Mouse (Mus musculus) layer of hippocampus, adult 18-20 months (tissue): ENCODE data around the gene Arhgap6. TPM values are rescaled to one million over a fixed set of nuclear protein-coding genes. Genes with fewer than 3 reads are reported as not detected.

Experiments
- DNase-seq, 2 experiments: peaks; one replicate each; pipeline ENCODE4 v3.0.0; 2022; ENCODE audit warnings: low spot score in 2 of 2
- long read RNA-seq: library from polyadenylated mRNA; stranded (forward); transcript quantifications from one replicate; pipeline ENCODE4 v2.0.0, GENCODE M21; 2021
- total RNA-seq, 2 experiments: library from RNA; stranded (reverse); gene quantifications; 2 replicates each; pipeline ENCODE4 v1.2.3; 2021

Gene Arhgap6
- 1 to 10 TPM; 3.0 to 4.1 TPM for total RNA-seq
- long read RNA-seq, full-length matches to known transcripts: 4 of 6 reads
- long read RNA-seq, partial matches to known transcripts: 2 of 6 reads
- long read RNA-seq, other reads (novel, unspliced or antisense): 0 of 6 reads

DNA sequence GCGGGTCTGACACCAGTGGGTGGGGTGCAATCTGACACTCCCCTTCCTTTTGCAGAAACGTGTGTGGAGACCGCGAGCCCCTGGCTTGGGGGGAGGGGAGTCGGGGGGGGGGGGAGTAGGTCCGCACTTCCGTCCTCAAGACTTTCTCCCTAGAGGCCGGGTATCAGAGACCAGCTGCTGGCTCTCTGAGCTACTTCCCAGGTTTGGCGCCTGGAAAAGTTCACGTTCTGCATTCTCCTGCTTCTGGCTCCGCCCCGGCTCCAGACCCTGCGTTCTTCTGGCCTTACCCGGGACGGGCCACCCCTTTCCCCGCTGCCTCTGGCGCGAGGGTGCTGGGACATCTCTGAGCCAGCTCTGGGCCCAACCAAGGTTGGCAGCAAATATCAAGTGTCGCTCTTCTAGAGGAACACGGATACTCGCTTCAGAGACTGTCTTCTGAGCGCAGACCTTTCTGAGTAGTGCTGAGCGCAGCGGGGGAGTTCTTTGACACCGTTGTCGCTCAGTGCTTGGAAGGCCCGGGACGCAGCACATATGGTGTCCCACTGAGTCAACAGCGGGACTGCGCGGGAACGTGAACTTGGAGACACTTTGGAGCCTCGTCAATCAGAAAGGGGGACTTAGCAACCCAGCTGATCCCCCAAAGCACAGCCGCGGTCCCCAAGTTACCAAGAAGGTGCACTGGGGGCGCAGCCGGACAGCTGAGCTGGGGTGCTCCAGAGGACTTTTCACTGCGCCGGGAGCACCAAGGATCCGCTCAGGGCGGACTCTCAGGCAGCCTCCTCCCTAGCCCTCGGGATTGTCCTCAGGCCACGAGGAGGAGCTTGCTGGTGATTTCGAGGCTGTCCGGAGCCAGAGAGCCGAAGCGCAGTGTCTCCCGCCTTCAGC, at the start of gene Arhgap6:
TSS of gene Arhgap6 (plus strand) at position 126 of the 885 bp plus-strand sequence.
- no peak for DNase-seq

- DNase-seq: no peak
These were observed 47.9 kb upstream of the Arhgap6 start for GRCm38 (mm10) chrX:168747011-168747410.

GRCm38 (mm10) chrX:168795859-168796848, 1.3 kb downstream of the Arhgap6 start:
- DNase-seq: no peak

- no peak for DNase-seq
These were observed 9.8 kb downstream of the Arhgap6 start for GRCm38 (mm10) chrX:168804677-168805076.

DNA sequence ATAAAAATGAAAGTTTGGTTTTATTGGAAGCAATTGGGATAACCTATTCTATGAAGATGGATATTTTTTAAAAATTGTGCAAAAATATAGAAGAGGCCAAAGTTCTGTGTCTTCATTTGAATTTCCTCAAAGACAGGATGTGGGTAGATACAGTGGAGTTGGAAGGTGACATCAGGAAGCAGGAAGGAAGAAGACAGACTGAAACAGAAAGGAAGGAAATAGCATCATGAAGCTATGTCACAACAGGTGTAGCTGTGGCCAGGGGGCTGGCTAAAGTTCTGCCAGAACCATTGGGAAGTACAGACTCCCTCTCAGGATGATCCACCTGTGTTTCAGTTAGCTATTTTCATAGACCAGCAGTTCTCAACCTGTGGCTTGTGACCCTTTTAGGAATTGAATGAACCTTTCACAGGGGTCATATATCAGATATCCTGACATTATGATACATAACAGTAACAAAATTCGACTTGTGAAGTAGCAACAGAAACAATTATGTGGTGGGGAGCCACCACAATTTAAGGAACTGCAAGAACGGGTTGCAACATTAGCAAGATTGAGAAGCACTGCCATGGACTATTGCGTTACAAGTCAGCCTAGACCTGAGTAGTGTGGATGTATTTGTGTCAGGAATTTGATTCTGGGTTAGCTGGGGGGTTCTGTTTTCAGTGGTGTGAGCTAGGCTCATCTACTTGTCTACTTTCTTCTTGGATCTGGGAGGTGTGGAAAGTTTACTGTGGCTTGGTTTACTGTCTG, 15.8 kb downstream of the Arhgap6 start:
- no peak for DNase-seq

GRCm38 (mm10) chrX:168818858-168819257, 24.0 kb downstream of the Arhgap6 start:
- no peak for DNase-seq

DNA sequence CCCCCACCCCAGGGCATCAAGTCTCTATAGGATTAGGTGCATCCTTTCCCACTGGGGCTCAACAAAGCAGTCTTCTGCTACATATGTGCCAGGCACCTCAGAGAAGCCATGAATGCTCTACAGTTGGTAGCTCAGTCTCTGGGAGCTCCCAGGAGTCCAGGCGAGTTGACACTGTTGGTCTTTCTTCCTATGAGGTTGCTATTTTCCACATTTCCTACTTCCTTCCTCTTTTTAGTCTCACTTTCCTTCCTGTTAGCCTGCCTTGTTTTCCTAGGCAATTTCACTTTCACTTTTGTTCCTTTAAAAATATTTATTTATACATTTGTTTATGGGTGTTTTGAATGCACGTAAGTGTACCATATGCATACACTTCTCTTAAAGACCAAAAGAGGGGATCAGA, 29.3 kb downstream of the Arhgap6 start:
- no peak for DNase-seq

- DNase-seq: no peak
These were observed 37.4 kb downstream of the Arhgap6 start for GRCm38 (mm10) chrX:168832343-168832742.

- no peak for DNase-seq
These were observed 53.2 kb downstream of the Arhgap6 start for GRCm38 (mm10) chrX:168848062-168848461.

DNA sequence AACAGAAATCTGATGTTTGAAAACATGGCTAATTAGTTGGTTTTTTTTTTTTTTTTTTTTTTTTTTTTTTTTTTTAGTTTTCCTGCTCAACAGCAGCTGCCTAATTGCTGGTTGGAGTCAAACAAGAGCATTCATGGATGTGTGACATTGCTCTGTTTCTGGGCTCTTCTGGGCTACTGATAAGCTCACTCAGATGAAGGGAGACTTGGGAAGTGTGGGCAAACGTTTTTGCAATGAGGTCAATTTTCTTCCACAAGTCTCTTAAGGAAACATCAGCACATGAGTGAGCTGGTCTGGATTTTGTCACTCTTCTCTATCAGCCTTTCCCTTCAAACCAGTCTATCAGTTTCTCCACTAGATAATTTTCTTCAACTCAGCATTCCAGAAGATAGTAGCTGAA, 79.8 kb downstream of the Arhgap6 start:
- no peak for DNase-seq

DNA sequence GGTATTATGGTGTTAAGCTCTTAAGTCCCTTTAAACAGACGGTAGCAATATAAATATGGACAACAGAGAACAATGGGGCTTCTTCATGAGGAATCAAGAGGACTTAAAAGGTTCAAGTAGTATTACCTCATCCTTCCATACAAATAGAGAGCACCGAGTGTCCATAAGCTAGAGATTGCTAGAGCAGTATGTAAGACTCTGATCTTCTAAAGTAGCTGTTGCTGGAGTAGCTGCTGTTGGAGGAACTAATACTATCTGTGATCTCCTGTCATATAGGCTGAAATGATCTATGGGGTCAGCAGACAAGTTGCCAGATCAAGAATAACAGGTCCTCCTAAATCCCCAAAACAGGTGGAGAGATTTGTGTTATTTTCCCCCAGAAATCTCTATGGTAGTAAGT, 108.7 kb downstream of the Arhgap6 start:
- DNase-seq: no peak

DNA sequence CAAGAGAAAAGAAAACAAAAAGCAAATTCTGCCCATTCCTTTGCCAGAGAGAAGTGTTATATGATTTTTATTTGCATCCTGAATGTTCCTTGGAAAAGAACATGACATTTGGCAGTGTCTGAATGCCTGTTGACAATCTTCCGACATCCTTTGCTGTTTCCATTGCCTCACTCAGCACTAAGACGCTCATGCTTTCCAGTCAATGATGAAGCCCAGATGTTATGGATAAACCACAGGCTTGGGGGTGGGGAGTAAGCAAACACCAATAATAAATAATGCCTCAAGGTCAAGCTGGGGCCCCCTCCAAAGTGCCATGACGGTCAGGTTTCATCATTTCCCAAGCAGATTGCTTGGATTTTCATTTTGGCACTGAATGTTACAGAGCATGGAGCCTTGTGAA, 109.2 kb downstream of the Arhgap6 start:
- DNase-seq: no peak

- no peak for DNase-seq
These were observed 112.7 kb downstream of the Arhgap6 start for GRCm38 (mm10) chrX:168907586-168907985.

DNA sequence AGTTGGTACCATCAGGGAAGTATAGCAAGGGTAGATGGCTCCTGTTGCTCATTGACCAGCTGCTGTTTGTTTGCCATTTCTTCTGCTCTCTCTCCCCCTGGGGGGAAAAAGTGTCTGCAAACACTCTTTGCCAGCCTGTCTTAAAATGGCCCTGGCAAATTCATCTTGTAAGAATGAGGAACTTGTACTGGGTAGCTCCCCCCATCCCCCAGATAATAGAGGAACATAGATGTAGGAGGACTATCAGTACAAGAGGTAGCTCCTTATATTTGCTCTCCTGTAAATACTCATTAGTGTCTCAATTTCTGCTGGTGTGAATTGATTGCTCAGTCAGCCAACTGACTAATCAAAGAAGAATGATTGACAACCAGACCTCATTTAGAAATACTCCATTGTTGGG, 118.6 kb downstream of the Arhgap6 start:
- no peak for DNase-seq

GRCm38 (mm10) chrX:168920942-168921341, 126.0 kb downstream of the Arhgap6 start:
- no peak for DNase-seq

DNA sequence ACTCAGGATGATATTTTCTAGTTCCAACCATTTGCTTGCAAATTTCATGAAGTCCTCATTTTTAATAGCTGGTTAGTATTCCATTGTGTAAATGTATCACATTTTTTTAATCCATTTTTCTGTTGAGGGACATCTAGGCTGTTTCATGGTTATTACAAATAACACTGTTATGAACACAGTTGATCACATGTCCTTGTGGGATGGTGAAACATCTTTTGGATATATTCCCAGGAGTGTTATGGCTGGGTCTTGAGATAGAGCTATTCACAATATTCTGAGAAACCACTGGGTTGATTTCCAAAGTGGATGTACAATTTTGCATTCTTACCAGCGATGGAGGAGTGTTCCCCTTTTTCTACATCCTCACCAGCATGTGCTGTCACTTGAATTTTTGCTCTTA, 137.5 kb downstream of the Arhgap6 start:
- DNase-seq: no peak

- DNase-seq: peak in 1 of 2 experiments; percentile 43
These were observed 140.5 kb downstream of the Arhgap6 start for GRCm38 (mm10) chrX:168935447-168935846.

- peak in 1 of 2 experiments; percentile 6 for DNase-seq
These were observed 143.0 kb downstream of the Arhgap6 start for GRCm38 (mm10) chrX:168937941-168938340.

DNA sequence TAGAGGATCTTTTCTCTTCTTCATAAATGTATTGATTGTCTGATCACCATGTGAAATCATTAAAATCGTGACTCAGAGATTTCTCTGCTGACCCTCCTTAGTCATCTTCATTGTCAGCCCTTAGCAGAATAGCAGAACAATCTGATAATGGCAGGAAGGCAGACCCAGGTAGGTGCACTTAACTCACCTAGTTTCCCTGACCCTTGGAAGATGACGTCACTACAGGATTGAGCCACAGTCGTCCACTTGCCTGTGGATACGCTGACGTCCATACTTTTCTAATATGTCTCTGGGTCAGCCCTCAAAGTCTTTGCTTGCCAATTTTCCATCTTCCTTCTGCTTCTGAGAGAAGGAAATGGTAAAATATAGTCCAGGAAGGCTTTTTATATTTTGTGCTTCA, 146.8 kb downstream of the Arhgap6 start:
- DNase-seq: no peak

- DNase-seq: no peak
These were observed 148.3 kb downstream of the Arhgap6 start for GRCm38 (mm10) chrX:168943217-168943616.

DNA sequence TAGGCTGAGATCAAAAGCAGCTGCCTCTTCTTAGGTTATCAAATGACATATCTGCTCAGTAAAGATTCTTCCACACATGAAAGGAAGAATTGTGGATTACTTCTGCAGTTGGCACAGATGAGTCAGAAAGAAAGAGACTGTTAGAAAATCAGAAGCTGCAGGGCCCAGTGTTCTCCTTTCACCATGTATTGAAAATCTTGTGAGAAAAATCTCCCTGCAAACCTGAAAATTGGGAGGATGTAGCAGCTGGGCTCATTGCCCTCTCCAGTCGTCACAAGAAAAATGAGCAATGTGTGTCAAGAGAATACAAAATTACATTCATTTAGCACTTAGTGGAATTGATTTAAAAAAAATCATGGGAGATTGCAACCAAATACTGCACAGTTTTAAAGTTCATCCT, 180.5 kb downstream of the Arhgap6 start:
- no peak for DNase-seq
